Mouse (Mus musculus): ENCODE results near the gene Zfp771. TPM values are rescaled to one million over a fixed set of nuclear protein-coding genes. Genes with fewer than 3 reads are reported as not detected.
"Not testable (repeated sequence)": the region's sequence is repeated elsewhere in the genome, so short reads cannot be mapped to it uniquely, and the experiment has no call there.

Zfp771 gene
- polyA plus RNA-seq, 1 experiment from 2014 or later: 37.0 TPM

DNA sequence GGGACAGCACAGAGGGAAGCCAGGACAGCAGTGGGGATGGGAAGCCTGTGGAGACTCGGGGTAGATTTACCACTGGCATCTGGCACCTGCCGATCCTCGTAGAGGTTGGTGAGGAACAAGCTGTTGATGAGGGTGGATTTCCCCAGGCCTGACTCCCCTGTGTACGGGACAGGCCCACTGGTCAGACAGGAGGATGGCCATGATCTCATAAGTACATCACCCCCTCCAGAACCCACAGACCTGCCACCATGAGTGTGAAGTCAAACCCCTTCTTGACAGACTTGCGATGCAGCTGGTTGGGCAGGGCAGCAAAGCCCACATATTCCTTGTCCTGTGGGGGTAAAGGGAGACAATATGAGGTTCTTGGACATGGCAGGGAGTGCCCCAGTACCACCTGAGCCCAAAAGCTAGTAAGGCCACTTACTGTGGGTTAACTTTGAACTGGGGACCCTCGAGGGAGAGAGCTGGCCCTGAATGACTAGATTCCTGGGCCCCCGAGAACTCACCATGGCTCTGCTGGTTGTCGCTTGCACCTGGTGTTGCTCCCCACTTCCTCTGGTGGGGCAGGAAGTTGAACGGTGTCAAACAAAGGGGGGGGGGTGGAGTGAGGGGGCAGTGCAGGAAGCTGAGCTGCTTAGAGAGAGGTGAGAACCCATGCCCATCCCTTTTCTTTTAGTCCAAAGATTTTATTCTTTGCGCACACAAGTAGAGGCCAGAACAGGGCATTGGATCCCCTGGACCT is 26.0 kb upstream of the Zfp771 start:
- DNase-seq (ENCODE audit: low spot score): peak; percentile 90

DNA sequence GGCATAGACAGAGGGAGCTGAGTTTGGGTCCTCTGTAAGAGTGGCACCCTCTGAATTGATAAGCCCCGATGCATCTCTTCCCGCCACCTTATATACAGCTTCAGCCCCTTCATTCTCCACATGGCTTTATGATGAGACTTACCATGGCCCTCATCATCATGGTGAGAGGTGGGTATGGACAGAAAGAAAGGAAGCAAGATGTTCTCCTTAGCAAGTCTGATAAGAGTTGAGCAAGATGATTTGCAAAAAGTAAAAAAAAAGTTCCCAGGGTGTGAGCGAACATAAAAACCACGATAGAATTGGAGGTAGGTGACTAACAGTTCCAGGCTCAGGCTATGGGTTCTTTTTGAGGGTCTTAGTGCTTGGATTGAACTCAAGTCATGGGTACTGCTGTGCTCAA is 25.4 kb upstream of the Zfp771 start:
- DNase-seq (ENCODE audit: low spot score): no peak

DNA sequence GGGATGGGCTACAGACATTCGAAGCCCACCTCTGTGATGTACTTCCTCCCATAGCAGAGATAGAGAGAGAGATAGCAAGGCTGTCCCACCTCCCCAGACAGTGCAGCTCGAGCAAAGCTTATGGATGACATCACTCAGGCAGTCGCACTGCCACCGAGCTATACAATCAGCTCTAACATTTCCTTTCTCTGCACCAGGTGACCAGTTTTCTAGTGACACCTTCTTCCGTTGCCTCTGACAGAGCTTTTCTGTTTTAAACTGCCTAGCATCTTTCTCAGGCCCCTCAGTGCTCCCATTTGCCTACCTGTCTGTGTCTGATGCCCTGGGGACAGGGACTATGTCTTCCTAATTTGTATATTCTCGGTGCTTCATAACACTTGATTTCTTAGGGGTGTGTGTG is 23.6 kb upstream of the Zfp771 start:
- peak; percentile 58 for DNase-seq (ENCODE audit: low spot score)

DNA sequence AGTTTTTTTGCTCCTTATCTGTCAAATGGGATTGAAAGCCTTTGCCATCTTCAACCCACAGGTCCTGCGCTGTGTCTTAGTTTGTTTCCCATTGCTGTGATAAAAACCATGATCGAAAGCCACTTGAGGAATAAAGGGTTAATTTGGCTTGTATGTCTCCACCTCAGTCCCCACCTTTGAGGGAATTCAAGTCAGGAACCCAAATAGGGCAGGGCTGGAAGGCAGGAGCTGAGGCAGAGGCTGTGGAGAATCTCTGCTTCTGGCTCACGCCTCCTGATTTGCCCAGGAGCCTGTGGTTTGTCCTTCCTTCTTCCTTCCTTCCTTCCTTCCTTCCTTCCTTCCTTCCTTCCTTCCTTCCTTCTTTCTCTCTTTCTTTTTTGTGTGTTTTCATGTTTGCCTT is 21.0 kb upstream of the Zfp771 start:
- DNase-seq (ENCODE audit: low spot score): no peak

DNA sequence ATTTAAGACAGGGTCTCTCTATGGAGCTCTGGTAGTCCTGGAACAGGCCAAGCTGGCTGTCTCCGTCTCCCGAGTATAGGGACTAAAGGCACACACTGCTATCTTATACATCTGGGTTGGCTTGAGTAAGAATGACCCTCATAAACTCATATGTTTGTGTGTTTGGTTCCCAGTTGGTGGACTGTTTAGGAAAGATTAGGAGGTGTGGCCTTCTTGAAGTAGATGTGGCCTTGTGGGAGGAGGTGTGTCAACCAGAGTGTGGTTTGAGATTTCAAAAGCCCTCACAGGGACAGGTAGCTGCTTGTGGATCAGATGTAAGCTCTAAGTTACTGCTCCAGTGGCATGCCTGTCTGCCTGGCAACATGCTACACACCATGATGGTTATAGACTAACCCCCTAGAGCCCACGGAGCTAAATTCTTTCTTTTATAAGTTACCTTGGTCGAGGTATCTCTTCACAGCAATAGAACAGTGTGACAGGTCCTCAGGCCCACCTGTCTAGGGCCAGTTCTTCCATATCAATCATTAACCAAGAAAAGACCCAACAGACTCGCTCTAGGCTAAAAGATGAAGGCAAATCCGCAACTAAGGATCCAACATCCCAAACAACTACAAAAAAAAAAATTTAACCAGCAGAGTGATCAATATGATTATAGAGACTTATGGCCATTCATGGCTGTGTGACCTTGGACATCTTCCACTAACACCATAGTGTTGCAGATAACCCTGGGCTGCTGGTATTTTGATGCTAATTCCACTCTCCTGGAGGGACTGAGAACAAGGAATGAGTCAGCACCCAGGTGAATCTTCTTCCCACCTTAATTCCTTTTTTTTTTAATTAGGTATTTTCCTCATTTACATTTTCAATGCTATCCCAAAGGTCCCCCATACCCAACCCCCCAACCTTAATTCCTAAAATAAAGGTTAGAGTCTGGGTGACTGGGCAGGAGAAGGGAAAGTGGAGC is 20.3 kb upstream of the Zfp771 start:
- DNase-seq (ENCODE audit: low spot score): no peak

DNA sequence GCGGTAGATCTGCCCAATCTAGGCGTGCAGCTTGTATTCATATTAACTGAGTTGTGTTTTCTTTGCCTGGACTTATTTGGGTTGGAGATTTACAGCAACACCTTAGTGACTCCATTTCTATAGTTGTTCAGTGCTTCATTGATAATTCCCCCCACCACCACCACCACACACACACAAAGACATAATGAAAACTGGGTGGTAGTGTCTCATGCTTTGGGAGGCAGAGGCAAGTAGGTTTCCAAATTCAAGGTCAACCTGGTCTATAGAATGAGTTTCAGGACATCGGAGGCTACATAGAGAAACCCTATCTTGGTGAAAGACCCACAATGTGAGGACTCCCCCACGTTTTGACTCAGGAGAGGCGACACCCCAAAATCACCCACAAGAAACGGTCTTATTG is 19.5 kb upstream of the Zfp771 start:
- no peak for DNase-seq (ENCODE audit: low spot score)

DNA sequence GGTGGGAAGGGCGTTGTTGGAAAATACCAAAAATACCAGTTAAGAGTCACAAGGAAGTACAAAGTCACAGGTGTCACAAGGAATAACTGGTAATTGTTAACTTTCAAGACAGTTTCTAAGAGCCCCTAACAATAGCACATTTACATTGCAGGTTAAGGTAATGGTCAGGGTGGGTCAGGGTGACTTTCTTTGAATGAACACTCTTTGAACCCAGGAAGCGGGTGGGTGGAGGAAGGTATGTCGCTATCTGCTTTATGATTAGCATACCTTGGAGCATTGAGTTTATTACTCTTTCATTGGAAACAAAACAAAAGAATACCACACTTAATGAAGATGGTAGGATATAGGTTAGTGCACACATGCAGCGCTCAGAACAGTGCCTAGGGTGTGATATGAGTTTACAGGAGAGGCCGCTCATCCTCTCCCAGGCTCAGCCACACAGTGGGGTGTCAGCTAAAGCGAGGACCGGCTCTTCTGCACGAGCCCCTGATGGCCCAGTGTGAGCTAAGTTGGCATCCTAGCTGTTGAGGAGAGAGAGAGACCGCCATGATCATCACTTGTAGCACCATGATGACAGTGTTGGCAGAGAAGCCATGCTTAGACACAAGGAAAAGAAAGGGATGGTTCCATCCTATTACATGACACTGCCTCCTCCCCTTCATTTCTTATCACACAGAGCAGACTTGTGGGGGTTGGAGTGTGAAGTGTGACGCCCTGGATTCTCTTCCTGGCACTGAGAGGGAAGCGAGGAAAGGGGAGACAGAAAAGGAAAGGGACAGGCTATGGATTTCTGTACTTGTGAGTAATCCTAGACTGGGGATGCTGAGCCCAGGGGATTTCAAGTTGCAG is 18.7 kb upstream of the Zfp771 start:
- DNase-seq (ENCODE audit: low spot score): no peak

DNA sequence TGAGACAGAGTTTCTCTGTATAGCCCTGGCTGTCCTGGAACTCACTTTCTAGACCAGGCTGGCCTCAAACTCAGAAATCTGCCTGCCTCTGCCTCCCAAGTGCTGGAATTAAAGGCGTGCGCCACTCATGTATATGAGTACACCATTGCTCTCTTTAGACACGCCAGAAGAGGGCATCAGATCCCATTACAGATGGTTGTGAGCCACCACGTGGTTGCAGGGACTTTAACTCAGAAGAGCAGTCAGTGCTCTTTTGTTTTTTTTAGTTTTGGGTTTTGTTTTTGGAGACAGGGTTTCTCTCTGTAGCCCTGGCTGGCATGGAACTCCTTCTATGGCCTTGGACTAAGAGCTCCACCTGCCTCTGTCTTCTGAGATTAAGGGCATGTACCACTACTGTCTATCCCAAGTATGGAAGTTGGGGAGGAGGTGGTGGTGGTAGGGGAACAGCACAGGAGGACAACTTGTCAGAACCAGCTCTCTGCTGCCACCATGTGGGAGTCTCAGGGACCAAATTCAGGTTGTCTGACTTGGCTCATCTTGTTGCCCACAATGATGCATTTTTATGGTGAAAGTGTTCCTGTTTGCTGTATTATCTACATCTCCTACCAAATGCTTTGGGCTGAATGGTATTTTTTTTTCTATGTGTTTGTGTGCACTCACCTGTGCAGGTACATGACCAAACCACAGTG is 15.3 kb upstream of the Zfp771 start:
- DNase-seq (ENCODE audit: low spot score): peak; percentile 90

DNA sequence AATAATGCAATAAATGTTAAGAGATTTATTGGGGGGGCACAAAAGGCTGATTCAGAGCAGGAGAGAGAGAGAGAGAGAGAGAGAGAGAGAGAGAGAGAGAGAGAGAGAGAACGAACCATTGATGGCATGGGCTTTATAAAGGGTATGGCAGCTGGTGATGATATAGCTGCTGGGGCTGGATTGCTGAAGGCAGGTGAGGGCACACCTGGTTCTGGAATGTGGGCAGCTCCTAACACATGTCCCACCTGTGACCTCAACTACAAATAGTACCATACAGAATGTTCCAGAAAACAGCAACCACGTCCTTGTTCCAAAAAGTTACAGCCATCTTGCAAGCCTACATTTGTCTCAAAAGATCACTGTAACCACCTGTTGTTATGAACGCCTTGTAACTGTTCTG is 12.7 kb upstream of the Zfp771 start:
- no peak for DNase-seq (ENCODE audit: low spot score)

DNA sequence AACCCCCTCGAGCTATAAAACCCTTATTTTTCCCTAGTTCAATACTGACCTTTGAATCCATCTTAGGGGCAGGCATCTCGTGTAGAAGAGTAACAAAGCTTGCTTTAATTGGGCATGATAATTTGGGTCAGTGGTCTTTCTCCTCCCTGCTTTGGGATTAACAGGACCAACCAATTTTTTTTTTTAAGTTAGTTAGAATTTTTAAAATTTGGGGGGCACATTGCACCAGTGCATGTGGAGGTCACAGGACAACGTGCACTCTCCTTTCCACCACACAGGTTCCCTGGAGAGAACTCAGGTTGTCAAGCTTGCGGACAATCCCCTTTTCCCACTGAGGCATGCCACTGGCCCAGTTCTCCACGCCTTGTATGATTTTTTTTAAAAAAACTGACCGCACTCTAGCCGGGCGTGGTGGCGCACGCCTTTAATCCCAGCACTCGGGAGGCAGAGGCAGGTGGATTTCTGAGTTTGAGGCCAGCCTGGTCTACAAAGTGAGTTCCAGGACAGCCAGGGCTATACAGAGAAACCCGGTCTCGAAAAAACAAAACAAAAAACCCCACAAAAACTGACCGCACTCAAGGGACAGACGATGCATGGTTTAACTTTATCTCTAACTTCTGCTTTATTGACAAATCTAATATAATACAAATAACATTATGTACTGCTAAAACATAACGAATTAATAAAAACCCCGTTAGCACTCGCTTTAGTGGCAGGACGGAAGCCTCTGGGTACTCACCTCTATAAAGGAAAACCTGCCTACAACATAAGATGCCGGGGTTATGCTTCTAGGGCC is 12.1 kb upstream of the Zfp771 start:
- DNase-seq (ENCODE audit: low spot score): no peak

DNA sequence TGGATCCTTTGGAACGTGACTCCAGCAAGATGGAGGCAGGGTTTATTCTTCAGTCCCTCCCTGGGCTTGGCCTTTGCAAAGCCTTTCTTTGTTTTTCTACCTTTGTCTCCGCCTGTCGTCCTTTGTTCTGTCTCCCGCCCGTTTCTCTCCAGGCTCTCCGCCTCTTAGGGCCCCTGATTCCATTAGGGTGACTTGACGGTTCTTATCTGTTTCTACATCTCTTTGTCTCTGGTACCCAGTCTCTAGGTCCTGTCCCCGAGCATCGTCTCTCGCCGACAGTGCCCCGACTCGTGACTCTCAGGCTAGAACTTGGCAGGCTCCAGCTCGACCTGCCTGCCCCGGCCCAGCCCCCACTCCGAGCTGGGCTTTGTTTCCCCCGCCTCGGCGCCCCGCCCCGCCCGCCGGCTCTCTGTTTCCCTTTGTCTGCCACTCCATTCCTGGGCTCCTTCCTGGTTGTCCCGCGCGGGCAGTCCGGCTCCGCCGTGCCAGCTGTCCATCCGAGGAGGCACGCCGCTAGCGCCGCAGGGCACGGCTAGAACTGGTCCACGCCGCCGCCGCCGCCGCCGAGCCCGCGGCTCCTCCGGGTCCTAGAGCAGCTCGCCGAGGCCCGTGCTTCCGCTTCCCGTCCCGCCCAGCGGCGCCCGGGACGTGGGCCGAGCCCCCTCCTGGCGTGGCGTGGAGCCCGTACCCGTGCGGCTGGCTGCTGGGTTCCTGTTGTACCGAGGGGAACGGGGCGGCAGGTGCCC is 11.3 kb upstream of the Zfp771 start, which contains the start of the genes Zfp553 and Sept1:
Gene Zfp553 (plus strand): TSS at position 440 of the 746 bp plus-strand sequence.
Gene Sept1 (minus strand): TSS at position 509 of the 746 bp plus-strand sequence.
- DNase-seq (ENCODE audit: low spot score): peak; percentile 87

DNA sequence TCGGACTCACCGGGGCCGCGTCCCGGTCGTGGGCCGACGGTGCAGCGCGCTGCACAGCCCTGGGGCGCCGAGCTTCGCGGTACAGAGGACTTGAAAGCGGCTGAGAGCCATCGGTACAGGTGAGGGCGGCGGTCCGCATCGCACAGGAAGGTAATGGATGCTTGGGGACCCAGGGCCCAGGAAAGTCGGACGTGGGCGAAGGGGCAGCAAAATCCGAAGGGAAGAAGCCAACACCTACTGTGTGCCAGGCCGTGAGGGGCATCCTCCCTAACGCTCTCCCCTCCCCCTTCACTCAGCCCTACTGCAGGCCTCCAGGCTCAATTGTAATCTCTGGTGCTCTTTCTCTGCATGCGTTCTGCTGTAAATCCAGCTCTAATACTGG is 10.7 kb upstream of the Zfp771 start:
- DNase-seq (ENCODE audit: low spot score): no peak

DNA sequence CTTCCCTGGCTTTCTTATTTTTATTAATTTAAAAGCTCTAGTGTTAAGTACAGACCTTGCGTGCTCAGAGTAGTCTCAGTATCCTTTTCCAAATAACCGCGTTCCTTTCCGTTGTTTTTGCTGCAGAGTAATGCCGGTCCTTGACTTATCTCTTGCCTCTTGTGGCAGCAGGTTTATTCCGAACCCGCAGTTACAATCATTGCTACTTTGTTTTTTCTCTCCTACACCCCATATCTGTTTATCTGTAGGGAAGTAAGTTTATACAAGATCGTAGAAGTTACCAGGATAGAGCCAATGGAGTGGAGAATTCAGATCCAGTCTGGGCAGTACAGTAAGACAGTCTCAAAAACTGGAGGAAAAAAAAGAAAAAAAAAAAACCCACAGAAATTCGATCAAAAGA is 10.3 kb upstream of the Zfp771 start:
- DNase-seq (ENCODE audit: low spot score): no peak

DNA sequence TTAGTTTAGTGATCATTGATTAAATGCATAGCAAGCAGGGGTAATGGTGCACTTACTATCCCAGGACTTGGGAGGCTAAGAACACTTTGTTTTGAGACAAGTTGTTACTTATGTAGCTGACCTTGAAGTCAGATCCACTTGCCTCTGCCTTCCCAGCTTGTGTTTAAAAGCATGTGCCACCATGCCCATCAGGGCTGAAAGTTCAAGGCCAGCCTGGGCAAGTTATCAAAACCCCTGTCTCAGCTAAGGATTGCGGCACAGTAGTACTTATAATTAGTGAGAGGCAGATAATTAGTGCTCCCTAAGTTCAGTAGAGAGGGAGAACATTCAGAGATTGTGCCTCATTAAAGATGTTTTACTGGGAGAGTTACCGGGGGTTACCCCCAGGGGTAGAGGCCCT is 9.3 kb upstream of the Zfp771 start:
- no peak for DNase-seq (ENCODE audit: low spot score)

DNA sequence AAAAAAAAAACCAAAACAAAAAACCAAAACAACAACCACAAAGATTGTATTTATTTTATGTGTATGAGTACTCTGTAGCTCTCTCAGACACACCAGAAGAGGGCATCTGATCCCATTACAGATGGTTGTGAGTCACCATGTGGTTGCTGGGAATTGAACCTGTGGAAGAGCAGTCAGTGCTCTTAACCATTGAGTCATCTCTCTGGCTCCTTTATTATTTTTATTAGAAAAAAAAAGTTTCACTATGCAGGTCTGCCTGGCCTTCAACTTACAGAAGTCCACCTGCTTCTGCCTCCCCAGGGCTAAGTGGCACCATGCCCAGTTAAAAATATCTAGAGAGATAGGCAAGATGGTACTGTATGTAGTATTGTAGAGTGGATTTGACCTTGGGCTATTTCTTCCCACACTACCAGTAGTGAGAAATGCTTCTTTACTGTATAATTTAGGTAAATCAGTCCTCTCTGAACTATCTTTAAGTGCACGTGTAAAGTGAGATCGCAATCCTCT is 660 bp upstream of the Zfp771 start:
- no peak for DNase-seq (ENCODE audit: low spot score)

DNA sequence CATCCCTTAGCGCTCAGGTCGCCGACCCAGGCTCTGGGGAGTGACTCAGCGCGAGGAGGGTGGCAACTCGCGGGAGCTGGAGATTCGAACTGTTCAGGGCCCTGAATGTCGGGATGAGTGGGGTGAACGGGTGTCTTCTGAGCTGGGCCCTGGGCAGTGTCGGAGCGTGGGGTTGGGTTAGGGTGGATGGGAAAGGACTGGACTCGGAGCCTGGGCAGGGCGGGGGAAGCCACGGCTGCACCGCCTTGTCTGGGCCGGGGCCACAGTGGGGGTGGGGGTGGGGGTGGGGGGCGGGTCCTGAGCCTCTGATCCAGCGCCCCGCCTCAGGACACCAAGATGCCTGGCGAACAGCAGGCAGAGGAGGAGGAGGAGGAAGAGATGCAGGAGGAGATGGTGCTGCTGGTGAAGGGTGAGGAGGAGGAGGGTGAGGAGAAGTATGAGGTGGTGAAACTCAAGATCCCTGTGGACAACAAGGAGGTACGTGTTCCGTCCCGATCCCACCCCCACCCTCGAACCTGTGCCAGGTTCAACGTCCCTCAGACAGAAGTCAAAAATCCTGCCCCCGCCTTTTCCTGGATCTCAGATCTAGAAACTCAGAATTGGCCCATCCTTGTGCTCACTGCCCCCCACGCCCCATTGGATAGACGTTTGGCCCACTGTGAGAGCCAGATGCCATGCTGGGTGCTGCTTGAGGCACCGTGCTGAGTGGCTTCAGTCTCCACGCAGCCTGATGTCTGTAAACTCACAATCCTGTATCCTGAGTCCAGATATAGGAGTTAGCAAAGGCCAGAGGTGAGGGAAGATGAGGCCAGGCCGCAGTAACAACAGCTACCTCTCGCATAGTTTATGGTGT is 810 bp downstream of the Zfp771 start:
- DNase-seq (ENCODE audit: low spot score): no peak

DNA sequence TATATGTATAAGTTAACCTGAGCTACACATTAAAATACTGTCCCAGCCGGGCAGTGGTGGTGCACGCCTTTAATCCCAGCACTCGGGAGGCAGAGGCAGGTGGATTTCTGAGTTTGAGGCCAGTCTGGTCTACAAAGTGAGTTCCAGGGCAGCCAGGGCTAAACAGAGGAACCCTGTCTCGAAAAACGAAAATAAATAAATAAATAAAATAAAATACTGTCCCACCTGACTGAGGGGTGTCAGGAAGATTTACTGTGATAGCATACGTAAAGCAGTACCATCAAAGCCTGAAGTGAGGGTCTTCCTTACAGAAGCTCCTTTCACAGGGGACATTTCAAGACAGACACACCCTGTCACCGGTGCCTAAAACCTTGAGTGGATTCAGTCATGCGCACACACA is 6.4 kb downstream of the Zfp771 start:
- not testable (repeated sequence) for DNase-seq (ENCODE audit: low spot score)

DNA sequence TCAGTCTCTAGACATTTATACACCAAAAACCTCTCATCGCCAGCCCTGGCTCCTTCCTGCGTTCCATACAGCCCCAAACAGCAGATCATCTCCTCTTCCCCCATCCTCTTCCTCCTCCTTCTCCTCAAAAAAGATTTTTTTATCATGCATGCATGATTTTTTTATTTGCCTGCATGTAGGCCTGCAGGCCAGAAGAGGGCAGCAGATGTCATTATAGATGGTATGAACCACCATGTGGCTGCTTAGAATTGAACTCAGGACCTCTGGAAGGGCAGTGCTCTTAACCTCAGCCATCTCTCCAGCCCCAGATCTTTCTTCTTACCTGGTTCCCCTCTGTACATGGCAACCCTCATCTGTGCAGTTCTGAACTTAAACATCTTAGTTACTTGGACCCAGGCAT is 8.3 kb downstream of the Zfp771 start:
- DNase-seq (ENCODE audit: low spot score): peak; percentile 68

Measured in thymus, postnatal 0 days (tissue).